Mouse (Mus musculus) MEL (cell line): Measurements from ENCODE around the gene Rab34. TPM values are rescaled to one million over a fixed set of nuclear protein-coding genes. Genes with fewer than 3 reads are reported as not detected.

Experiments used
- DNase-seq: peaks from one replicate; pipeline ENCODE4 v3.0.0; 2011; ENCODE audit warnings: low read depth, low spot score
- H3K27ac ChIP-seq: 2 replicates; pipeline ENCODE4 v1.5.1; 2012; ENCODE audit warnings: low read depth, mild to moderate bottlenecking, control low read depth, low read length, moderate library complexity; ENCODE audit not compliant: control insufficient read depth
- H3K27me3 ChIP-seq, 2 experiments: fragments of 150-350 bp in 1 of 2; sonication (generic) in 1 of 2; 2 replicates each; pipeline ENCODE4 v1.6.1; 2012; ENCODE audit warnings: low read length in 2 of 2, mild to moderate bottlenecking in 2 of 2, improper control_type of control experiment in 1 of 2, moderate library complexity in 1 of 2; ENCODE audit not compliant: insufficient read depth in 2 of 2, control insufficient read depth in 1 of 2
- H3K36me3 ChIP-seq, 2 experiments: 2 replicates each; pipeline ENCODE4 v1.6.1; 2012 to 2014; ENCODE audit warnings: low read length in 2 of 2, improper control_type of control experiment in 1 of 2, inconsistent platforms in 1 of 2, mild to moderate bottlenecking in 1 of 2; ENCODE audit not compliant: insufficient read depth in 2 of 2, control insufficient read depth in 1 of 2
- H3K4me1 ChIP-seq, 2 experiments: fragments of 150-350 bp in 1 of 2; sonication (generic) in 1 of 2; 2 replicates each; pipeline ENCODE4 v1.6.1; 2012; ENCODE audit warnings: low read length in 2 of 2, improper control_type of control experiment in 1 of 2, mild to moderate bottlenecking in 1 of 2; ENCODE audit not compliant: insufficient read depth in 2 of 2, control insufficient read depth in 1 of 2
- H3K4me3 ChIP-seq, 2 experiments: fragments of 150-350 bp in 1 of 2; sonication (generic) in 1 of 2; 2 replicates each; pipeline ENCODE4 v1.5.1; 2012; ENCODE audit warnings: low read depth in 2 of 2, low read length in 2 of 2, mild to moderate bottlenecking in 2 of 2, moderate library complexity in 2 of 2, control low read depth in 1 of 2, improper control_type of control experiment in 1 of 2; ENCODE audit not compliant: control insufficient read depth in 1 of 2, insufficient read depth in 1 of 2
- H3K79me2 ChIP-seq: 2 replicates; pipeline ENCODE4 v1.6.1; 2012; ENCODE audit warnings: mild to moderate bottlenecking, low read length, moderate library complexity; ENCODE audit not compliant: control insufficient read depth, poor library complexity, insufficient read depth
- H3K9ac ChIP-seq: 2 replicates; pipeline ENCODE4 v1.6.1; 2012; ENCODE audit warnings: low read depth, mild to moderate bottlenecking, control low read depth, low read length, moderate library complexity; ENCODE audit not compliant: control insufficient read depth, poor library complexity, severe bottlenecking
- H3K9me3 ChIP-seq: fragments of 150-350 bp; sonication (generic); replicated peaks from 2 replicates; pipeline ENCODE4 v1.6.1; 2012; ENCODE audit warnings: mild to moderate bottlenecking, low read length, improper control_type of control experiment, moderate library complexity; ENCODE audit not compliant: insufficient read depth
- BHLHE40 ChIP-seq: IDR thresholded peaks from 2 replicates; pipeline ENCODE4 v1.6.1; 2012; ENCODE audit warnings: low read depth, mild to moderate bottlenecking, inconsistent platforms, low read length, improper control_type of control experiment, borderline replicate concordance
- CHD2 ChIP-seq: IDR thresholded peaks from 2 replicates; pipeline ENCODE4 v1.6.1; 2011; ENCODE audit warnings: low read length, improper control_type of control experiment
- EP300 ChIP-seq, 2 experiments: IDR thresholded peaks; 2 replicates each; pipeline ENCODE4 v1.6.1; 2011; ENCODE audit warnings: improper control_type of control experiment in 2 of 2, low read length in 2 of 2, low read depth in 1 of 2, mild to moderate bottlenecking in 1 of 2
- HCFC1 ChIP-seq: IDR thresholded peaks from 2 replicates; pipeline ENCODE4 v1.6.1; 2012; ENCODE audit warnings: low read depth, mild to moderate bottlenecking, inconsistent platforms, low read length, improper control_type of control experiment, moderate library complexity
- MAX ChIP-seq: IDR thresholded peaks from 2 replicates; pipeline ENCODE4 v1.6.1; 2011; ENCODE audit warnings: low read length, improper control_type of control experiment
- MEF2A ChIP-seq: IDR thresholded peaks from 2 replicates; pipeline ENCODE4 v1.6.1; 2014; ENCODE audit warnings: low read depth, mild to moderate bottlenecking, inconsistent platforms, low read length, improper control_type of control experiment; ENCODE audit not compliant: poor library complexity, insufficient replicate concordance, severe bottlenecking; ENCODE audit errors: extremely low read depth
- NELFE ChIP-seq: IDR thresholded peaks from 2 replicates; pipeline ENCODE4 v1.6.1; 2011; ENCODE audit warnings: low read depth, low read length, improper control_type of control experiment
- NRF1 ChIP-seq: IDR thresholded peaks from 2 replicates; pipeline ENCODE4 v1.6.1; 2014; ENCODE audit warnings: low read depth, mild to moderate bottlenecking, inconsistent platforms, low read length, improper control_type of control experiment, moderate library complexity; ENCODE audit not compliant: poor library complexity, insufficient read depth, severe bottlenecking
- POLR2A ChIP-seq, 2 experiments: IDR thresholded peaks; 2 replicates each; pipeline ENCODE4 v1.6.1; 2011 to 2012; ENCODE audit warnings: low read length in 2 of 2, mild to moderate bottlenecking in 2 of 2, control low read depth in 1 of 2, improper control_type of control experiment in 1 of 2, low read depth in 1 of 2, moderate library complexity in 1 of 2; ENCODE audit not compliant: control insufficient read depth in 1 of 2, insufficient read depth in 1 of 2, poor library complexity in 1 of 2
- POLR2AphosphoS2 ChIP-seq: IDR thresholded peaks from 2 replicates; pipeline ENCODE4 v1.6.1; 2011; ENCODE audit warnings: low read length, improper control_type of control experiment
- RAD21 ChIP-seq: IDR thresholded peaks from 2 replicates; pipeline ENCODE4 v1.6.1; 2011; ENCODE audit warnings: mild to moderate bottlenecking, low read depth, low read length, improper control_type of control experiment
- SIN3A ChIP-seq: IDR thresholded peaks from 2 replicates; pipeline ENCODE4 v1.6.1; 2012; ENCODE audit warnings: low read length, improper control_type of control experiment, inconsistent platforms
- USF2 ChIP-seq, 2 experiments: IDR thresholded peaks; 2 replicates each; pipeline ENCODE4 v1.6.1; 2011 to 2012; ENCODE audit warnings: improper control_type of control experiment in 2 of 2, low read length in 2 of 2, borderline replicate concordance in 1 of 2, inconsistent platforms in 1 of 2, low read depth in 1 of 2, mild to moderate bottlenecking in 1 of 2; ENCODE audit not compliant: insufficient read depth in 1 of 2
- polyA plus RNA-seq, 2 experiments: library from polyadenylated mRNA; stranded (reverse) in 1 of 2; unstranded in 1 of 2; fragments of >175 nt in 1 of 2; fragments of >200 nt in 1 of 2; gene quantifications; 2 replicates each; pipeline versions ENCODE4 v1.2.1 to v1.2.4; 2012; ENCODE audit warnings: low replicate concordance in 2 of 2, low read depth in 1 of 2; ENCODE audit not compliant: insufficient read length in 2 of 2, insufficient read depth in 1 of 2, missing spikeins in 1 of 2
- total RNA-seq: library from RNA; depleted of rRNA; stranded (reverse); fragments of 300-350 nt; gene quantifications from 2 replicates; pipeline ENCODE4 v1.2.3, GENCODE M21; 2012

The Rab34 gene
- total and polyA plus RNA-seq, 3 experiments: 20.8 to 42.9 TPM; not detected in 1

DNA sequence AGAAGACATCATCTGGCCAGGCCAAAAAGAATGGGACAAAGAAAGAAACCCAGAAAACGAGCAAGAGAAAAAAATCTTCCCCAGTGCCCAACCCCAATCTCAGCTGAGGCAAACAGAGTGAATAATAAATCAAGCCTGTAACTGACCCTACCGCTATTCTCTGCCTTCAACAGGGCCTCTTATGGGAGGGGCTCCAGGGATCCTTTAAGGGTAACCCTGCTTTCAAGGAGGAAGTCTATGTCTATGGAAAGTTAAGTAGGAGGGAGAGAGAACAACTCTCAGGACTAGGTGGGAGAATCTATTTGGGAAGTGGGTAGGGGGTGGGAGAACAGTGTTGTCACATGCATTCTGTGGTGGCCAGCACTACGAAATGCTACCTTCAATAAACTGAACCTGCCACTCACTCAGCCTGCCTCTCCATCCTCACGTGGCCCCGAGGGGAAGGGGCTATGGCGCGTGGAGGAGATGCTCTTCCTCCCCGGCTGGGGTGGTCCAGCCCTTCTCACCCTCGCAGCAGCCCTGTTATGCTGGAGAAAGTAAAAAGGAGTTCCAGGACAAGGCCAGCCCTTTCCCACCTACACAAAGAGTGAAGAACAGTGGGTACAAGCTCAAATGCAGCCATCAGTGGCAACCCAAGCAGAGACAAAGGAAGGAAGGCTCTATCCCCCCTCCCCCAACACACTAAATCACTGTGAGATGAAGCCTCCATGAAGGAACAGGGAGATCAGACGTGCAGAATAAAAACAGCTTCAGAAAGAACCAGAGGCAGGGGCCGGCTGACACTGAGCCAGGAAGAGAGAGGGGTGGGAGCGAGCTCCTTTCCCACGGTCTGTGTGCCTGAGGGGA is 17.4 kb downstream of the Rab34 start:
- H3K36me3 ChIP-seq: peaks cover 0 to 19% of the 10 kb centered on the region in 2 experiments; a peak in 2 of 4 replicates
- no peaks in the 10 kb centered on the region for H3K27me3 ChIP-seq
- no peak overlapping the region for H3K27ac ChIP-seq
- H3K9ac ChIP-seq: no peak overlapping the region
- H3K4me1 ChIP-seq: no peaks in the 10 kb centered on the region
- TF ChIP-seq NELFE (no peak), POLR2A (IDR thresholded peaks at IDR 0.05; ENCODE audit: control insufficient read depth in 1 of 2, insufficient read depth in 1 of 2, low read depth in 1 of 2, low read length in 2 of 2, poor library complexity in 1 of 2) (no peak), MAX (no peak), MEF2A (no peak)
- H3K79me2 ChIP-seq: no peaks in the 10 kb centered on the region
- no peak for DNase-seq
- no peak overlapping the region for H3K4me3 ChIP-seq
- H3K9me3 ChIP-seq: no peaks in the 10 kb centered on the region

DNA sequence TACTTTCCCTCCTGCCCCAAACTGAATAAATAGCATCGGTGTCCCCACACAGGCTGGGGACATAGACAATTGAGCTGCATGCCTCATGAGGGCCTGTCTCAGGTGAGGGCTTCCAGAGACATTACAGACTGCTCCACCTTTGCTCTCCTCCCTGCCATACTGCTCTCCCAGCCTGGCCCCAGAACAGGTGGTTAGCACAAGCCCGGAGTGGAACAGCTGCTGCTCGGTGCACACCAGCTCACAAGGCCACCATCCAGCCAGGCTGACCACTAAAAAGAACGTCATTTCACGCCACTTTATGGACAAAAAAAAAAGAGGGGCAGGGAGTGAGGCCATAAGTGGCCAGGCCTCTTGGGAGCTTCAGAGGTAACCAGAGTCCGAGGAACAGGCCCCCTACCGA is 19.0 kb downstream of the Rab34 start:
- TF ChIP-seq HCFC1: no peak
- no peak for TF ChIP-seq NELFE
- TF ChIP-seq EP300 (IDR thresholded peaks at IDR 0.05; ENCODE audit: low read depth in 1 of 2, low read length in 2 of 2): no peak
- TF ChIP-seq BHLHE40: no peak
- TF ChIP-seq POLR2A (IDR thresholded peaks at IDR 0.05; ENCODE audit: control insufficient read depth in 1 of 2, insufficient read depth in 1 of 2, low read depth in 1 of 2, low read length in 2 of 2, poor library complexity in 1 of 2): no peak; a peak in 1 of 4 replicates
- TF ChIP-seq USF2 (IDR thresholded peaks at IDR 0.05; ENCODE audit: borderline replicate concordance in 1 of 2, insufficient read depth in 1 of 2, low read depth in 1 of 2, low read length in 2 of 2): no peak
- no peak for TF ChIP-seq CHD2
- no peak for TF ChIP-seq NRF1
- H3K27me3 ChIP-seq: no peaks in the 10 kb centered on the region

DNA sequence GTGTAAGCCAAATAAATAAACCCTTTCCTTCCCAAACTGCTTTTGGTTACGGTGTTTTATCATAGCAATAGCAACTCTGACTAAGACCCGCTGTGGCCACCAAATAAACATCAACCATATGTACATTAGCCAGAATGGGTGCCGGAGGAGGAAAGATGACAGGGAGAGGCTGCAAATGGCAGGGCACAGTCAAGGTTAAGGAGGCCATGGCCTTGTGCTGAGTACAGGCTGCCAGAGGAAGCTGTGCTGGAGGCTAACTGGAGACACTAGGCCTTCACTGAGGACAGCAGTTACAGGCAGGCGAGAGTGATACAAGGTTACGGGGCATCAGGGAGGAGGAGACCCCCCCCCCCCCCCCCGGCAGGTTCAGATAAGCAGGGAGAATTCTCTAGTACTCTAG is 21.7 kb downstream of the Rab34 start:
- H3K27ac ChIP-seq: no peak overlapping the region
- no peaks in the 10 kb centered on the region for H3K4me1 ChIP-seq
- TF ChIP-seq POLR2AphosphoS2 (no peak), RAD21 (no peak), SIN3A (no peak)
- H3K4me3 ChIP-seq: no peak overlapping the region
- H3K27me3 ChIP-seq: no peaks in the 10 kb centered on the region
- H3K36me3 ChIP-seq: peaks cover 0 to 47% of the 10 kb centered on the region in 2 experiments; a peak in 2 of 4 replicates
- DNase-seq: no peak
- no peaks in the 10 kb centered on the region for H3K79me2 ChIP-seq
- H3K9ac ChIP-seq: no peak overlapping the region
- H3K9me3 ChIP-seq: no peaks in the 10 kb centered on the region

More for the DNA sequence above, 19.0 kb downstream of the Rab34 start:
- peaks cover 0 to 32% of the 10 kb centered on the region in 2 experiments; a peak in 2 of 4 replicates for H3K36me3 ChIP-seq
- no peaks in the 10 kb centered on the region for H3K9me3 ChIP-seq
- DNase-seq: no peak
- H3K4me3 ChIP-seq: no peak overlapping the region
- no peak overlapping the region for H3K9ac ChIP-seq
- no peaks in the 10 kb centered on the region for H3K4me1 ChIP-seq
- no peaks in the 10 kb centered on the region for H3K79me2 ChIP-seq
- no peak overlapping the region for H3K27ac ChIP-seq
